Mouse (Mus musculus) WW6 (cell line): ENCODE results near the gene Ubiad1.

Experiments
- DNase-seq: peaks from one replicate; pipeline ENCODE4 v3.0.0-alpha.2; 2013; ENCODE audit warnings: low read depth, low spot score

Gene Ubiad1

DNA sequence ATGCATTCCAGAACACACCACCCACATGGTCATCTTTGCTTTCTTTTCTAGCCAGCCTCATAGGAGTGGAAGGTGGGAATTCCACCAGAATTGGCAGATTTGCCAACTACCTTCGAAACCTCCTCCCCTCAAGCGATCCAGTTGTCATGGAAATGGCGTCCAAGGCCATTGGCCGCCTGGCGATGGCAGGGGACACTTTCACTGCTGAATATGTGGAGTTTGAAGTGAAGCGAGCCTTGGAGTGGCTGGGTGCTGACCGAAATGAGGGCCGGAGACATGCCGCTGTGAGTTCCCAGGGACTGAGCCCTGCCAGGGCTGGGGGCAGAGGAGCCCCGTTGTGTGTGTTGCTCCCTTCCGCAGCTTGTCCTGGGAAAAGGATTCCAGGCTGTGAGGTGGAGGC, 9.1 kb upstream of the Ubiad1 start:
- DNase-seq: no peak

DNA sequence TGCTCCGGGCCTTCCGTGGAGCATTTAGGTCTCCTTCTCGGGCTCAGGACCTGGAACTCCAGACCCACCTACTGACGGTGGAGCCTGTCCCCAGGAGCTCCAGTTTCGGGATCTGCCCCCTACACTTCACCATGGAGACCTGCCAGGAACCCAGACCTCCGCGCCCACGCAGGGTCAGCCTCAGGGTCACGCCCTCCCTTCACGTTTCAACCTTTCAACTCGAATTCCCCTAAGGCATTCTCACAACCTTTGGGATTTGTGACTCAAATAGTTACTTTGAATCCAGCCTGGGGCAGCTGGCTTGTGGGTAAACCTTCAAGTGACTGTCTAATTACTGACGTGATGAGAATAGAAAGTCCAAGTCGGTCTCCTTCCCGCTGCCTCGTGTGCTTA, 4.3 kb upstream of the Ubiad1 start:
- DNase-seq: no peak

DNA sequence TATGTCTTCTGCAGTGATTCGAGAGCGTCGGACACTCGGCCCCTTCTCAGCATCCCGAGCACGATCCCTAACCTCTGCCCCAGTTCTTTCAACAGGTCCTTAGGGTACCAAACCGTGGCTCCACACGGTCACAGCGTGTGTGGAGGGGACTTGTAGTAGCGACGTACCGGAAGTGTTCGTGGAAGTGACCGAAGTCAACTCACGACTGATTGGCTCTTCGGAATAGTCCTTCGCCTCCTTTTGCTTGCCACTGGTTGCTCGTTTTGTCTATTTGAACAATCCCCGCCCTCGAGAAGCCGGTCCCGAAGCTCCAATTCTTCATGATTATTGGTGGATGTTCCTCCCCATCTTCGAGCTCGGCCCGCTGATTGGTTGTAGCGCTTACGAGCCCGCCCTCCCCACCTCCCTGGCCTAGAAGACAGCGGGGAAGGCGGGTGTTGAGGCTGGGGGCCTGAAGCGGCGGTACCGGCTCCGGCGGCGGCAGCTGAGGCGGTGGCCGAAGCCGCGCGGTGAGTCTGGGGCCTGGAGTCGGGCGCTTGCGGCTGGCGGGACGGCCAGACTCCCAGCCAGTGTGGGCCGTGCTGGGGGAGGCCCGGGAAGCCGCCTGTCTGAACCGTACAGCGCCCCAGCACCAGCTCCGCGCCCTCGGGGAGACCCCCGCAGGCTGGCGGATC, 3.7 kb upstream of the Ubiad1 start, which contains the start of gene Mtor:
Gene Mtor (plus strand): TSS at position 433 of the 674 bp plus-strand sequence.
- peak; percentile 91 for DNase-seq

DNA sequence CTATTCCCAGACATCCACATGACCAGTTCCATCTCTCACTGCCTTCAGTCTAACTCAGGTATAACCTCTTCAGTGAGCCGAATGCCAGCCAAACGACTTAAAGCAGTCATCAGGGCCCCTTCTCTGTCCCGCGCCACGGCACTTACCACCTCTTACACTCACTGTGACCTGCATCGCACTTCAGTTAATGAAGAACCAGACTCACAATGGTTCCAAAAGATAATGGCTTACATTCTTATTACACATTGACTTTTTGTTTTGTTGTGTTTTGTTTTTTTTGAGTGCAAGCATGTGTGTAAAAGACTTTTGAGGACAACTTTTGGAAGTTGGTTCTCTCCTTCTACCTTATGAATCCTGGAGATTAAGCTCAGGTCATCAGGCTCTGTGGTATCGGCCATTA, 2.0 kb downstream of the Ubiad1 start:
- DNase-seq: no peak

- DNase-seq: no peak
These were observed 2.6 kb downstream of the Ubiad1 start for GRCm38 (mm10) chr4:148441931-148442330.

- DNase-seq: no peak
These were observed 8.8 kb downstream of the Ubiad1 start for GRCm38 (mm10) chr4:148435657-148436330.

DNA sequence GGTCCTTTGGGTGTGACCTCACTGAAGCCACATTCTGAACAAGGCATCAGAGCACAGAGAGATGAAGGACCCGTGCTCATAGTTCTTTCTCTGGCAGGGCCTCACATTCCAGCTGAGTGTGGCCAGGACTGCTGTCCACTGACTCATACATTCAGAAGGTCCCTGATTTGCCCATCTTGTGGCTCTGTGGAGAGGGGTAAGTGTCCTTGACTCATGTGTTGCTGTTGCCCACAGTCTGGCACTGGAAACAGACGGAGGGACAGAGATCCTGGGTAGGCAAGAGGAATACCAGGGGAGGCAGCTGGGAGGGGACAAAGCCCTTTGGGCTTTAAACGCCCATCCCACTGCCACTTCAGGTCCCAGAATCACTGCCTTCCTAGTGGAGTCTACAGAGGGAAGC, 9.5 kb downstream of the Ubiad1 start:
- no peak for DNase-seq

GRCm38 (mm10) chr4:148434554-148434953, 10.0 kb downstream of the Ubiad1 start:
- DNase-seq: no peak

DNA sequence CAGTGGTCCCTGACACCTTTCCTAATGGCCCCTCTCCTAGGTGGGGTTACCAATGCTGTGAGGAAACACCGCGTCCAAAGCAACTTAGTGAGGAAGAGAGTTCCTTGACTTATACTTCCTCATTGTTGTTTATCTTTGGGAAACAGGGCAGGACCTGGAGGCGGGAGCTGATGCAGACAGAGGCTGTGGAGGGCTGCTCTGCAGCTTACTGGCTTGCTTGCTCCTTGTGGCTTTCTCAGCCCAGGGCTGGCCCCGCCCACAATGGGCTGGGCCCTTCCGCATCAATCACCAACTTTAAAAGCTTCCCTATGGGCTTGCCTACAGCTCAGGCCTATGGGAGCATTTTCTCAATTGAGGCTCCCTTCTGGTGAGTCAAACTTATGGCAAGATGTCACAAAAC, 10.8 kb downstream of the Ubiad1 start:
- no peak for DNase-seq

DNA sequence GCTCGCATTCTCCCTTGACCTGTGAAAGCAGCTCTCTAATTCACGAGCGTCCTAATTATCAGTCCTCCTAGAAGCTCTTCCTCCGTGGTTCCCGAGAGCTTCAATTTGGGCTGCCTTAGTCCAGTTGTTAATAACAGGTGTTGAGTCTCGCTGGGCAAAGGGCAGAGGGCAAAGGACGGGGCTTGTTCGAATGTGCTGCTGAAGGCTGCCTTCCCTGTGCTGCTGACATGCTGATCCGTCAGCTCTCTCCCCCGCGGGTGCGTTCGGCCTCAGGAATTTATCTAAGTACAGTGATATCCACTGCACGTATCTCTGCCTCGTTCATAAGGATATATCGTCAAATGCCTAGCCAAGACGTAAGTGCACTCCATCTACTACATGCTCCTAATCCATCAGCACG, 11.2 kb downstream of the Ubiad1 start:
- no peak for DNase-seq

DNA sequence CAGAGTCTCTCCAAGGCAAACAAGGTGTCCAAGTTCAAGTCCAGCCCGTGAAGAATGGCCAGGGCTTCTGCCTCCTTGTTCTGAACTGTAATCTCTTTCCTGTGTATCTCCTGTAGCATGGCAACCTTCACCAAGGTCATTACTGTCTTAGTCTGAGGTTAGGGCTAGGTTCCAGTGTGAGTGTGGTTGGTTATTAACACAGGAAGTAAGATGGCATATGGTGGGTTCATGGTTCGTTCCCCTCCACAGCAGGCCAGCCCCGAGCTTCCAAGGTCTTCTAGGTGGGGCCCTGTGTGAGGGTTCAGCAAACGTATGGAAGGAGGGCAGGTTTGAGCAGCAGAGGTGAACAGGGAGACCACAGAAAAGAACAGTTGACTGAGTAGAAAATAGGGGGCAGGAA, 12.1 kb downstream of the Ubiad1 start:
- DNase-seq: no peak

DNA sequence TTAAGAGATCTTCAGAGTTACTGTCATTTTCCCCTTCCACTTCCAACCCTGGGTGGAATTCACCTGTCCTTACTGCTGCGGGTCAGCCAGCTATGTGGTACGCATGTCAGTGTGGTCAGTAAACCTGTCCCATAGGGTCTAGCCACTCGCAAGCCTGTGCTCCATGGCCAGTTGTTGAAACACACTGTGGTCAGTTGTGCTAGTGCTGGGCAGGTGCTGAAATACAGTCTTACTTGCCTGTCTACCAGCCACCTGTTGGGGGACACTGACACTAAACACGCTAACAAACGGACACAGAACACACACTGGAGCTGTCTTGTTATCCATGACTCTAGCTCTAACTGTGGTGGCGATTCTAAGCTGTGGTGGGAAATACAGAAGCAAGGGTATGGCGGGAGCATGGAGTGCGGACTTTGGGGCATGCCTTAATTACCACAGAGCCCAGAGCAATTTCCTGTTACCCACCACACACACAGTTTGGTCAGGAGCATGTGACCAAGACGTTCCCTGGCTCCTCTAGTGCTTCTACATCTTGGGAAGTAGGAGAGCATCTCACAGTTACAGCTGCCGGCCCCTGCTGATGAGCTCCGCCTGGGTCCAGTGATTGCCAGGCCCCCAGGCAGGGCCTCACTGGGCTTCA, 13.6 kb downstream of the Ubiad1 start:
- DNase-seq: no peak

GRCm38 (mm10) chr4:148429686-148430085, 14.9 kb downstream of the Ubiad1 start:
- DNase-seq: no peak

- DNase-seq: no peak
These were observed 15.4 kb downstream of the Ubiad1 start for GRCm38 (mm10) chr4:148429121-148429520.

DNA sequence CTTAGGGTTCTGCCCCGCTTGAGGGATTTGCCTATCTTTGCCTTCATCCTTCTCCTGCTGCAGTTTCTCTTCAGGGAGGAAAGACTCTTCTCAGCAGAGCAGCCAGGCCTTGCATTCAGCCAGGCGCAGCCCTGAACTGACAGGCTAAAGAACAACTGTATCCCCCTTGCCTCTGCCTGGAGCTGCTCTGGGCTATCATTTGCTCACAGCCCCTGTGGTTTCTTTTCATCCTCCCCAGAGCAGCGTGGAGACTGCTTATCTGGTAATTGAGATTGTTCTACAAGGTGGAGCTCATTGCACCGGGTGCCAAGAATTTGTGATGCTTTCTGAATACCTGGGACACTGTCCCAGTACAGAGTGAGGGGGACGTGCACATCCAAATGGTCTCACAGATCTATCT, 16.0 kb downstream of the Ubiad1 start:
- no peak for DNase-seq

DNA sequence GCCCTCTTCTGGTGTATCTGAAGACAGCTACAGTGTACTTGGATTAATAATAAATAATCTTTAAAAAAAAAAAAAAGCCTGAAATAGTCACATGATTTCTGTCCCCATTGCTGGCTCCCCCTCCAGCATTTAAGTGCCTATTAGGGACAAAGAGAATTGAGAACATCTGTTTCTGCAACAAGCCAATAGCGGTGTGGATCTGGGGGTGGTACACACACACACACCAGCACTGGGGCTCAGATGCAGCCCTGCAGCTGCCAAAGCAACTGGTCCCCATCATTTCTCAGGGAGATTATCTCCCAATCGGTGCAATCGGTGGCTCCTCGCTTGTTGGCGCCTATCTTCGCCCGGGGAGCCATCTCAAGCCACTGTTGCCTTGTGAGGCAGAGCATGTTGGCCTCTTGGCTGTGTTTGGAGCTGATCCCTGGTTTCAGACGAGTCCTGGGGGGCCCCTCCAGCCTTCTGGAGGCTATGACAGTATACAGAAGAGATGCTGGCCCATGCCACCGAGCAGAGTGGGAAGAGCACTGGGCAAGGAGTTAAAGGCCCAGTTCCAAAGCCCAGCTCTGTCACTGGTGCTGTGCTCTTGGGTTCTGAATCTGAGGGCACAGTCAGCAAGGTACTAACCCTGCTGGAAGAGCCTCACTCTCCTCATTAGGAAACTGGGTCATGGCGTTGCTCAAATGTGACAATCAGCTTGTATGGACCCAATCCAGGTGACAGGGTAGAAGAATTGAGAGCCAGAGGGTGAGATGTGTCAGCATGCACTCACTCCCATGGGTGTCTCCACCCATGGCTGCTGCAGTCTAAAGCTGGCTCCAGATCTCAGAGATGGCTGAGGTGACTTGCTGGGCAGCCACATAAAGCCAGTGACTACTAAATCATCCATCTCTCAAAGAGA, 17.4 kb downstream of the Ubiad1 start:
- DNase-seq: no peak

GRCm38 (mm10) chr4:148417559-148417958, 27.0 kb downstream of the Ubiad1 start:
- no peak for DNase-seq

DNA sequence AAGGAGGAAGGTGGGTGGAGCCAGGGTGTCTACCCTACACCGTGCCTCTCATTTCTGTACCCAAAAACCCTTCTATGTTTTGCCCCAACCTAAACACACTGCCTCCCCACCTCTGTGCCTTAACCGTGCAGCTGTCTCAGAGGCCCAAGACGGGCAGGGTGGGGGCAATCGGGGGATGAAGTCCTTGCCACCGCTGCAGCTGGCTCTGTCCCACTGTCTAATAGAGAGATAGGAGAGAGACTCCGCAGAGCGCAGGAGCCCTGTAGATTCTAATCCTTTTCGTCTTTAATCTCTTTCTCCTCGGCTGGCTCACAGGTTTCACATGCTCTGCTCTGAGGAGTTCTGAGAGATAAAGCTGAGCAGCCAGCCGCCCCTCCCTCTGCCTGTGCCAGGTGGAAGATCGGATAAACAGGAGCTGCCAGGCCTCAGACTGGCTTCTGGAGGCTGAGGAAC, 27.5 kb downstream of the Ubiad1 start:
- no peak for DNase-seq

- no peak for DNase-seq
These were observed 29.0 kb downstream of the Ubiad1 start for GRCm38 (mm10) chr4:148415575-148415974.

DNA sequence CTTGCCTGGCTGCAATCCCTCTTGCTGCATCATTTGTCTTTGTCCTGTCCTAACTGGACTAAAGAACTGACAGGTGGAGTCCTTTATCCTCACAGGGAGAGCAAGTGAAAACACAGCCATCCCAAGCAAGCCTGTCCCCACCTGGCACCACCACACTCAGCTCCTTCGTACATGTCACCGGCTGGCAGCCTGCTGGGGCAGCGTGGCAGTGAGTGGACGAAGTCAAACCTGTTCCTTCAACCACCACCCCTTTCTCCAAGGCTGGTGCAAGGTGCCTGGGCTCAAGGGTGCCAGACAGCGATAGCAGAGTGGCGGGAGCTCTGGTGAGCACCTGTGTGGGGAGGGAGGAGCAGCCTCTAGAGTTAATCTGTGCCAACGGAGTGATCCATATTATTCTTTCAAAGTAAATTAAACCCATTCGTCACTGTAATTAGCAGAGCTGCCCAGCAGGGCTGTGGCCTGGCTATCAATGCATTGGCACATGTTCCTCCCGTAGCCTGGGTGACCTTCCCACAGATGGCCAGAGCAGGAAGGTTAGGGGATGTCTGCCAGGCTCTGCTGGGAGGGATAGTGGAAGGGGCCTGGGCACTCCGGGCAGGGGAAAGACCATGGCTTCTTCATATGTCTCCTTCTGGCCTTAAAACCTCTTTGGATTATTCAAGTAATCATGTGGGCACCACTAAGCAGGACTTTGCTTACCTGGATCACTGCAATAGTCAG, 36.2 kb downstream of the Ubiad1 start:
- DNase-seq: no peak

DNA sequence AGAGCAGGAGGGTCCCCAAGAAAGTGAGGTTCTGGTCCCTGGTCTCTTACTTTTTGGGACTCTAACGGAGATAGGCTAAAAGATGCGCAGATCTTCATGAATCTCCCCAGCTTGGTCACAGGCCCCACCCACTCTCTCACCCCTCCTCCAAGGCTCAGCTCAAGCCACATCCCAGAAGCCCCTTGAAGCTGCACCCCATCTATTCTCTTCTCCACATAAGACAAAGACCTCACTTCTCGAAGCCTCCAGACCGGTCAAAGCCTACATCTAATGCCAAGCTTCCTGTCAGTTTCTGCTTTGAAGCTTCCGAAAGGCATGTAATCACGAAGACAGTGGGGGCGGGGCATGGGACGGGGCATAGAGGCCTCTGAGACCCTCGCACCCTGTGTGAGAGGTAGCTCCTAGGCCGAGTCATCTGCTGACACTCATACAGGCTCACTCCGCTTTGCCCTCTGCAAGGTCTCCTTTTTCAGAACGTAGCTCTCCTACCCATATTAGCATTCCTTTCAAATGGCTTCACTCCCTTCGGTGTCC, 39.2 kb downstream of the Ubiad1 start:
- DNase-seq: no peak
